Mouse (Mus musculus) retina, postnatal 1 day (tissue): ENCODE measurements around the gene Chn2.
A peak's percentile ranks its signal among the peaks of the same experiment; 100 is the strongest.

Experiments used
- DNase-seq: peaks from one replicate; pipeline ENCODE4 v3.0.0-alpha.2; 2012

Gene Chn2

GRCm38 (mm10) chr6:54078269-54078668 lies 38.9 kb downstream of the Chn2 start:
- no peak for DNase-seq

GRCm38 (mm10) chr6:54079881-54080280 lies 40.5 kb downstream of the Chn2 start:
- peak; percentile 46 for DNase-seq

GRCm38 (mm10) chr6:54080518-54081285 lies 41.3 kb downstream of the Chn2 start:
- DNase-seq, result no peak

GRCm38 (mm10) chr6:54082576-54082975 lies 43.2 kb downstream of the Chn2 start:
- DNase-seq, result no peak

- no peak for DNase-seq
Measured at GRCm38 (mm10) chr6:54084046-54084445, 44.7 kb downstream of the Chn2 start.

GRCm38 (mm10) chr6:54085009-54085408 lies 45.7 kb downstream of the Chn2 start:
- no peak for DNase-seq

- no peak for DNase-seq
Measured at GRCm38 (mm10) chr6:54088168-54088567, 48.8 kb downstream of the Chn2 start.

GRCm38 (mm10) chr6:54090822-54091221 lies 51.5 kb downstream of the Chn2 start:
- DNase-seq, result no peak

GRCm38 (mm10) chr6:54092920-54093319 lies 53.6 kb downstream of the Chn2 start:
- DNase-seq, result no peak

GRCm38 (mm10) chr6:54096147-54096761 lies 56.9 kb downstream of the Chn2 start:
- peak; percentile 86 for DNase-seq

- DNase-seq, result peak; percentile 76
Measured at GRCm38 (mm10) chr6:54096836-54097235, 57.5 kb downstream of the Chn2 start.

GRCm38 (mm10) chr6:54098339-54098738 lies 59.0 kb downstream of the Chn2 start:
- no peak for DNase-seq

- no peak for DNase-seq
Measured at GRCm38 (mm10) chr6:54099659-54100058, 60.3 kb downstream of the Chn2 start.

- no peak for DNase-seq
Measured at GRCm38 (mm10) chr6:54102210-54102609, 62.9 kb downstream of the Chn2 start.

GRCm38 (mm10) chr6:54103276-54103975 lies 64.1 kb downstream of the Chn2 start:
- no peak for DNase-seq

GRCm38 (mm10) chr6:54111416-54111984 lies 72.1 kb downstream of the Chn2 start:
- DNase-seq, result peak; percentile 85

GRCm38 (mm10) chr6:54113338-54113737 lies 74.0 kb downstream of the Chn2 start:
- no peak for DNase-seq

GRCm38 (mm10) chr6:54114412-54114811 lies 75.1 kb downstream of the Chn2 start:
- no peak for DNase-seq

- no peak for DNase-seq
Measured at GRCm38 (mm10) chr6:54116299-54116698, 76.9 kb downstream of the Chn2 start.

- DNase-seq, result no peak
Measured at GRCm38 (mm10) chr6:54117001-54117591, 77.7 kb downstream of the Chn2 start.

GRCm38 (mm10) chr6:54118395-54118794 lies 79.0 kb downstream of the Chn2 start:
- no peak for DNase-seq

GRCm38 (mm10) chr6:54118897-54119296 lies 79.5 kb downstream of the Chn2 start:
- no peak for DNase-seq

- DNase-seq, result peak; percentile 24
Measured at GRCm38 (mm10) chr6:54119461-54119860, 80.1 kb downstream of the Chn2 start.
